Mouse (Mus musculus) c-Kit-positive CD71-negative TER-119-negative erythroid progenitor cells, embryonic 14.5 days (primary cell): ENCODE measurements around the gene Mto1.
A peak's percentile ranks its signal among the peaks of the same experiment; 100 is the strongest.
"Not testable (repeated sequence)": the region's sequence is repeated elsewhere in the genome, so short reads cannot be mapped to it uniquely, and the experiment has no call there.

Source experiments
- DNase-seq: peaks from one replicate; pipeline ENCODE4 v3.0.0-alpha.2; 2013; ENCODE audit warnings: low read depth

Gene Mto1

DNA sequence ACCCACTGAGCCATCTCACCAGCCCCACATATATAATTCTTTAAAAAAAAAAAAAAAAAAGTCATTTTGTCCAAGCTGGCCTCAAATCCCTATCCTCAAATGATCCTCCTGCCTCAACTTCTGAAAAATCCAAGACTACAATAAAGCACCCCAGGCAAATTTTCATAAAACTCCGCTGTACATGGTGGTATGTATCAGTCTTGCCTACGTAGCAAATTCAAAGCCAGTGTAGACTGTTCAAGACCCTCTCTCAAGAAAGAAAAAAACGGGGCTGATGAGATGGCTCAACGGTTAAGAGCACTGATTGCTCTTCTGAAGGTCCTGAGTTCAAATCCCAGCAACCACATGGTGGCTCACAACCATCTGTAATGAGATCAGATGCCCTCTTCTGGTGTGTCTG is 27.9 kb downstream of the Mto1 start:
- no peak for DNase-seq

DNA sequence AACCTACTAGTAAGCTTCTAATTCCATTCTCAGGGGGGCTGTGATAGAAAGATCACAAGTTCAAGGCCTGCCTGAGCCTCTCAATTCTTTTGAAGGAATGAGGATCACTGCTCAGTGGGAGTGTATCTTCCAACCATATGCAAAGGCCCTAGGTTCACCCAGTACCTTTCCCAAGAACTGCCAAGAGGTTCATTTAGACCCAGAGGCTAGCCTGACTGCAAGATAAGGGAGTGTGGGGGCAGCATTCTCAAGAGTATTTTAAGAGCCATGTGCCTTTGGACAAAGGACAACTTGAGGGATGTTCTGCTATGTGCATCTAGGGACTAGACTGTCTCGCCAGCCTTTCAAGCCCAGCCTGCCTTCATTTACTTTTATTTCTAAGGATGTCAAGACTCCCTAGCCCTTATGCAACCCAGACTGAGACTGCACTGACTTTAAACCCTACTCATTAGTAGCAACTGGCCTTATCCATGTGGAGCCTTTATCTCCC is 28.6 kb downstream of the Mto1 start:
- DNase-seq = no peak

- no peak for DNase-seq
These were observed 29.1 kb downstream of the Mto1 start for GRCm38 (mm10) chr9:78477021-78477551.

DNA sequence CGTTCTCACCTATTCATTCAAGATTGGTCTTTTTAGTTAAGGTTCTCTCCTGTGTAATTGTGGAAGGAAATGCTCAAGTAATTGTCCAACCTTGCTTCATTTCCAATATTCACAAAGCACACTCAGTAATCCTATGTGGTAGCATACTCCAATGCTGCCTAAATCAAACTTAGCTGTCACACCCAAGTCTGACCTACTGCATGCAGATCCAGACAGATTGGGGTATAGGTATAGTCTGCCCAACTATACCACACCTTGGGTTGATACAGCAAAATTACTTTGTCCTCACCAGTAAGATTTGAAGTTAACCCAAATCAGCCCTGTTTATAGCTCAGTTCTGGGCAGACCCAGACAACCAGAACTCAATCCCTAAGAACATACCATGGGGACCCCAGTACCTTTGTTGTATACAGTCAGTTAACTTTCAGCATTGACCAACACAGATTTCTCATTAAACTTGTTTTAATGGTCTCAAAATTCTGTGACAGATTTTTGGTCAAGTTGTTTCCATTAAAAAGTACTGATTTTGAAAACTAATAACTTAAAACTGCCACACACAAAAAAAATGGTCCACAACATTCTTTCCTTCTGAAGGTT is 30.1 kb downstream of the Mto1 start:
- DNase-seq = not testable (repeated sequence)

GRCm38 (mm10) chr9:78479308-78479707 is 31.3 kb downstream of the Mto1 start:
- not testable (repeated sequence) for DNase-seq

DNA sequence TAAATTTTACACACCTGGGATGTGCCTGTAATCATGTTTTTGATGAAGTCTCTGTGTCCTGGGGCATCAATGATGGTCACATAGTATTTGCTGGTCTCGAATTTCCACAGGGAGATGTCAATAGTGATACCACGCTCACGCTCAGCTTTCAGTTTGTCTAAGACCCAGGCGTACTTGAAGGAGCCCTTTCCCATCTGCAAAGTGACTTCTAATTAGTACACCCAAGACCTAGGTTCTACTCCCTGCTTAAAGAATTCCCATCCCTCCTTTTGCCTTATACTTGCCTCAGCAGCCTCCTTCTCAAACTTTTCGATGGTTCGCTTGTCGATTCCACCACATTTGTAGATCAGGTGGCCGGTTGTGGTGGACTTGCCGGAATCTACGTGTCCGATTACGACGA is 32.2 kb downstream of the Mto1 start:
- DNase-seq = not testable (repeated sequence)

DNA sequence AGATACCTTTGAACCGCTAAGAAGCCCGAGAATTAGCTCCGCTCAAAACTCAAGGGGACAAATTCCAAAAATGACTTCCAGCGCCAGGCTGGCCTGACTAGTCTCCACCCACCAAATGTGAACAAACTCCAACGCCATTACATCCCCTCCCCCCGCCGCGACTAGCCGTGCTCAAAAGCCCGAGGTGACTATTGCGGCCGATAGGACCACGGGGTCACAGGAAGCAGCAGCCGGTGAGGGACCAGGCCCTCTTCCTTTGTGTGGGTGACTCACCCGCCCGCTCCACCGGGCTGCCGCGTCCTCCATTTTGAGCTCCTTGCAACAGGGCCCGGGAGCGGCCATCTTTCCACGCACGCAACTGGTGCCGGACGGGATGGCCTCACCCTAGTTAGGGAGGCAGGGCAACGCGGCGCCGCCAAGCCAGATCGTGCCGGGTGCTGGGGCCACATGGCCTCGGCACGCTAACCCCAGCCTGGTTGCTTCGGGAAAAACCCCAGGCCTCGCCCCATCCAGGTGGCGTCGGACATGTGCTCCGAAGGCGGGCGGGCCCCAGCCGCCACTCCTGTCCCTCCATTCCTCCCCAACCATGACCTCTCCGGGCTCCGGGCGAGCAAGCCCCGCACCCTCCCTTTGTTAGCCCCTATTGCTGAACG is 32.8 kb downstream of the Mto1 start:
- DNase-seq = no peak

GRCm38 (mm10) chr9:78481423-78482331 is 33.7 kb downstream of the Mto1 start:
- DNase-seq = peak; percentile 92

DNA sequence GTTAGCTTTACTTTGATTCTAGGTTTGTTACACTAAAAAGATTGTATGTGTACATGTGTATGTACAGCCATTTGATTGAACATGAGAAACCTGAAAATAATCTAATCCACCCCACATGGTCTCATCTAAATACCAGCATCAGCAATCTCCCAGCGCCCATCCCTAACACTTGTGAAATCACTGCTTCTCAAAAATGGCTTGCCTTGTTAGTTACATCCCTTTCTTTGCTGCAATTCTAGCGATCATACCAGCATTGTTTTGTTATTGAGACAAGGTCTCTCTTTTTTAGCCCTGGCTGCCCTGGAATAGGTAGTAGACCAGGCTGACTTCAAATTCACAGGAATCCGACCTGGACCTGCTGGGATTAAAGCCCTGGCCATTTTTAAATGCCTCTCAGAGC is 34.4 kb downstream of the Mto1 start:
- no peak for DNase-seq

- no peak for DNase-seq
These were observed 36.7 kb downstream of the Mto1 start for GRCm38 (mm10) chr9:78484660-78485059.

GRCm38 (mm10) chr9:78488021-78488420 is 40.0 kb downstream of the Mto1 start:
- DNase-seq = not testable (repeated sequence)

DNA sequence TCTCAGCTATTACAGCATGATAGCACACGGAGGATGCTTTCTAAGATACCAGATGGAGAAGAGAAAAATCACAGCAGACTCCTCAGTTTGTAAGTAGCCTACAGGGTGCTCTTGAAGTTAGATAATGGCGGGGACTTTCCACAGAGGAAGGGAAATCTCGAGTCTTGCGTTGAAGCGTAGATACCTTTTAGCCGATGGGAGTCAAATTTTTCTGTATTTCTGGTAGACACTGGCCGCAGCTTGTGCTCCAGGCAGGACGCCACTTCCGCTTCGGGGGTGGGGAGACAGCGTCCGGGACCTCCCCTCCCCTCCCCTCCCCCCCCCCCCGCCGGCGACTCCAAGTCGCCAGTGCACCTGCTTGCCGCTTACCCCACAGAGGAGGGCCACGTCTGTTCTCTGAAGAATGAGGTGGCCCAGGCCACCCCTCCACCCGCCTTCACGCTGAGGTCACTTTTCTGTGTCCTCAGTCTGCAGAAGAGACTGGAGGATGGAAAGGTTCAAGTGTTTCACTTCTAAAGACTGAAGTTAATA is 40.9 kb downstream of the Mto1 start, which contains the start of gene Eef1a1:
TSS of gene Eef1a1 (minus strand) at position 262 of the 531 bp plus-strand sequence.
- no peak for DNase-seq

DNA sequence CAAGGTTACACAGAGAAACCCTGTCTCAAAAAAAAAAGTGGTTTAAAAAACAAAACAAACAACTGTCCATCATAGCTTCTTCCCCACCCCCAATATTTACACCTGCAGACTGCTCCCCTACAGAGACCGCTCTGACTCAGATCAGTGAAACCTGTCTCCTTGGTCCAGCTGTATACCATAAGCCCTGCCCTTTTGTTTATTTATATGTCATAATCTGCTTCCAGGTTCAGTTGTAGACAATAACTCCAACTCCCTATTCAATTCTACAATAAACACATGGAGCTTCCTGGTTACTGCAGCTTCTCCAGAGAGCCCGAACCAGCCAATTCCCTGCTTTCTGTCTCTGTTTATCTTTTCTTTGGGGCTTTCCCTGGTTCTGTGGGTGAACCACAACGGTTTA is 43.2 kb downstream of the Mto1 start:
- no peak for DNase-seq

DNA sequence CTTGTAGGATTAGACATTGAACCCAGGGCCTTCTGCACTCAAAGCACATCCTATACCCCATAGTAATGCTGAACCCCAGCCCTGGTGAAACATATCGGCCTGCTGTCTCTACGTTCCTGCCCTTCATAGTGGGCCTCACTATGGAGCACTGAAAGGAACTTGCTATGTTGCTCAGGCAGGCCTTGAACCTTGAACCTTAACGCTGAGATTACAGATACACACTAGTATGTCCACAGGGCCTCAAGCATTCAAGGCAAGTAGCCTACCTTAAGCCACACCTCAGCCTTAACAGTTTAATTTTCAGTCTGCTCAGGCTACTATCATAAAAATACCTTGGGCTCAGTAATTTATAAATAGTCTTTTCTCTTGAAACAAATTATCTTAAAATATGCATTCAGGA is 44.2 kb downstream of the Mto1 start:
- DNase-seq = no peak

DNA sequence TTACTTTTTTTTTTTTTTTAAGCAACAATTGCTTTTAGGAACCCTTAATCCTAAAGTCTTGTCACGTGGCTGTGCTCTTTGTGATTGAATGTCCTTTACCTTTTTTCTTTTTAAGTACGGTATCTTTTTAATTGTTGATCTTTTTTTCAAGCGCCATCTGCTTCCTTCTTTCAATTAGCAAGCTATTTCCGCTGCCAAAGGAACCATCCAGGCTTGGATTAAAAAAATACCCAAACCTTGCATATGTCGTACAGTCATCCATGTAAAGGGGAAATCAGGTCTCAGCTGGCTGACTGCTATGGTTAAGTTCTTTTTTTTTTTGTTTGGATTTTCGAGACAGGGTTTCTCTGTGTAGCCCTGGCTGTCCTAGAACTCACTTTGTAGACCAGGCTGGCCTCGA is 45.2 kb downstream of the Mto1 start:
- DNase-seq = no peak

- DNase-seq = no peak
These were observed 52.4 kb downstream of the Mto1 start for GRCm38 (mm10) chr9:78500386-78500785.

DNA sequence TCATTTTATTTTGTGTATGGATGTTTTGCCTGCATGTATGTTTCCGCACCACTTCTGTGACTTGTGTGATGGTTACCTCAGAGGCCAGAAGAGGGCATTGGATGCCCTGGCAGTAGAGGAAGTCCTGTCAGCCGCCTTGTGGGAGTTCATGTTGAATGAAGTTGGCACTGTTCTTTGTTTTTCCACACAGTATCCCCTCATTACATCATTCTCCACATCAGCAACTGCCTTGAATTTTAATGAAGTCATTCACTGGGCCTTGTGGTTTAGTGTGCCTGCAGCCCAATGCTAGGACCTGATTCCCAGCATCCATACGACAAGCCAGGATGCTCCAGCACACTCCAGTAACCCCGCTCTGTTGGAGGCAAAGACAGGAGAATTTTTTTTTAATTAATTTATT is 53.3 kb downstream of the Mto1 start:
- no peak for DNase-seq

- DNase-seq = no peak
These were observed 55.4 kb downstream of the Mto1 start for GRCm38 (mm10) chr9:78503223-78504079.

- DNase-seq = no peak
These were observed 56.1 kb downstream of the Mto1 start for GRCm38 (mm10) chr9:78504133-78504532.

DNA sequence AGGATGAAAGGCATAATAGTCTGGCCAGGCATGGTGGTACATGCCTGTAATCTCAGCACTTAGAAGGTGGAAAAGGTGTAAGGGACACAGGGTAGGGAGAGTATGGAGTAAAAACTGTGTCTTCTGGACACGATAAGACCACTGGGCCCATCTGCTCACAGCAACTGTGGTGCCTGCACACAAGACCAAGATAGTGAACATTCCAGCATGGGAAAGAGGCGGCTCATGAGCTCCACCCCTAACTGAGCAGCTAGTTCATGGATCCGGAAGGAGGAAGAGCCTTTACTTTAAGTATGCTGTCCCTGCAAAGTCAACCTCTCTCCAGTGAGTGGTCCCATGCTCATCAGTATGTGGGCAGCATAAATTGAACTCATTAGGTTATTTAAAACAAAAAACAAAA is 56.7 kb downstream of the Mto1 start:
- no peak for DNase-seq

DNA sequence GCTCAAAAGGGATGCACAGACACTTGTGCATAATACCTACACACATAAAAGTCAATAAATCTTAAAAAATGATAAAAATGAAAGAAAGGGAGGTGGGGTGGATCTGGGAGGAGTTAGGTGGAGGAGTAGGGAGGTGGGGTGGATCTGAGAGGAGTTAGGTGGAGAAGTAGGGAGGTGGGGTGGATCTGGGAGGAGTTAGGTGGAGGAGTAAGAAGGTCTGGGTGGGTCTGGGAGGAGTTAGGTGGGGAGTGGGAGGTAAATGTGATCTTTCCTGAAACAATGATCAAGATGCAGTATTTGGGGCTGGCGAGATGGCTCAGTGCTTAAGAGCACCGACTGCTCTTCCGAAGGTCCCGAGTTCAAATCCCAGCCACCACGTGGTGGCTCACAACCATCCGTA is 57.2 kb downstream of the Mto1 start:
- DNase-seq = no peak
